Mouse (Mus musculus): Measurements from ENCODE around the gene Thada. TPM values are rescaled to one million over a fixed set of nuclear protein-coding genes. Genes with fewer than 3 reads are reported as not detected.
A peak's percentile ranks its signal among the peaks of the same experiment; 100 is the strongest.

Gene Thada
- polyA plus RNA-seq, 1 experiment from 2014 or later, result 1.6 TPM

DNA sequence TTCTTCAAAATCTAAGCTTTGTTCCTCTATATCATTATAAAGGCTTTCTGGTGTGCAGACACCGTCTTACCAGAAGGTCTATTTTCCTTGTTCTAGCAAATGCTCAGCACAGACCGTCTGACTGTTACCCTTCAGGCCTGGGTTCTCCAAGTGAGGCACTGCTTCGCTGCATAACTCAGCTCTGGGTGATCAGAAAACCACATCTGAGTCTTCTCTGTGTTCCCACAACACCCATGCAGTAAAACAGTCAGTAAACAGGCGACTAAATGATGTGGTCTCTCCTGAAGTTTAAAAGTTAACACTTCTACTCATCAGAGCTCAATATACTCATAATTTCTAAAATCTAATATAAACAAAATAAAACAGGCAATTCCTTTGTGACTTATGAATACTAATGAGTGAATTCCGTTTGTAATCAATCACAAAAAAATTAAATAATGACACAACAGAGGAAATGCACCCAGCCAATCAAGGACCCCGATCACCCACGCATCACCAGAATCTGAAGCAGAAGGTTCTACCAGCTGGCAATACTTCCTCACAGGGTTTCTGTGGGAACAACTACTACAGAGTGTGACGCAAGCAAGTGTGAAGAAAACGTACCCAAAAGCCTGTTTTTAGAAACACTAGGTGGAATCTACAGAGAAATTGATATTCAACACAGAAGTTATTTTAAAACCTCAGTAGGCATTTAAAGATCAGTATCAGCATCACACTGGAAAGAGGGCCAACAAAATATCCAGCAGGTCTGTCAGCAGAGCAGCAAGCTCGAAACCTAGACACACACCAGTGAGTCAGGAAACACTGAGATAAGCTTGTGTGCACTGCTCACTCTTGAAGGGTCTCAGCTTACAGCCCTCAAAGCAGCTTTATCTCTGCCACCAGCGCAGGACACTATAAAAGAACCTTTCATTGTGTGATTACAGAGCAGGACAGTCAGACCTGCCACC, 46.4 kb downstream of the Thada start:
- H3K9me3 ChIP-seq (ENCODE audit: control insufficient read depth, low read length), result no peaks in the 10 kb centered on the region
- H3K9ac ChIP-seq (ENCODE audit: low read length), result no peak overlapping the region
- 0 out of 2 replicates have a peak, but pooled peaks cover 2% of the 10 kb centered on the region for H3K4me1 ChIP-seq (replicated peaks; ENCODE audit: control insufficient read depth, insufficient read depth)
- H3K27me3 ChIP-seq (ENCODE audit: control insufficient read depth, insufficient read depth, low read length), result no peaks in the 10 kb centered on the region
- no peak for TF ChIP-seq EP300 (optimal IDR thresholded peaks at IDR 0.05)
- no peak; the same call in 1 of the 2 replicates for TF ChIP-seq CTCF (IDR thresholded peaks at IDR 0.05; ENCODE audit: low read depth)
- peak; percentile 25 for DNase-seq (ENCODE audit: low spot score)
- WGBS, result 45% methylated on average over 11 of the region's 11 CpGs
- H3K36me3 ChIP-seq (ENCODE audit: control insufficient read depth, insufficient read depth, low read length), result no peaks in the 10 kb centered on the region
- H3K27ac ChIP-seq (replicated peaks), result peak overlapping the region; percentile 45; the same call in 1 of the 2 replicates
- H3K4me3 ChIP-seq (ENCODE audit: low read depth, low read length), result no peak overlapping the region
- no peak overlapping the region for H3K4me2 ChIP-seq (replicated peaks; ENCODE audit: low read depth)
- ATAC-seq (ENCODE audit: low FRiP score, low TSS enrichment), result peak; percentile 68; the same call in 1 of the 2 replicates

- ATAC-seq (ENCODE audit: low FRiP score, low TSS enrichment) (no peak), DNase-seq (ENCODE audit: low spot score) (no peak)
- TF ChIP-seq EP300 (optimal IDR thresholded peaks at IDR 0.05), result no peak
- no peak for TF ChIP-seq CTCF (IDR thresholded peaks at IDR 0.05; ENCODE audit: low read depth)
- Histone ChIP-seq H3K27me3 (ENCODE audit: control insufficient read depth, insufficient read depth, low read length) (no peaks in the 10 kb centered on the region), H3K27ac (replicated peaks) (no peak overlapping the region), H3K9ac (ENCODE audit: low read length) (no peak overlapping the region), H3K4me1 (replicated peaks; ENCODE audit: control insufficient read depth, insufficient read depth) (0 out of 2 replicates have a peak, but pooled peaks cover 2% of the 10 kb centered on the region), H3K4me3 (ENCODE audit: low read depth, low read length) (no peak overlapping the region), H3K4me2 (replicated peaks; ENCODE audit: low read depth) (no peak overlapping the region), H3K9me3 (ENCODE audit: control insufficient read depth, low read length) (no peaks in the 10 kb centered on the region), H3K36me3 (ENCODE audit: control insufficient read depth, insufficient read depth, low read length) (no peaks in the 10 kb centered on the region)
- 70% methylated on average over 3 of the region's 3 CpGs for WGBS
These were observed 50.1 kb downstream of the Thada start for GRCm38 (mm10) chr17:84415936-84416335.

DNA sequence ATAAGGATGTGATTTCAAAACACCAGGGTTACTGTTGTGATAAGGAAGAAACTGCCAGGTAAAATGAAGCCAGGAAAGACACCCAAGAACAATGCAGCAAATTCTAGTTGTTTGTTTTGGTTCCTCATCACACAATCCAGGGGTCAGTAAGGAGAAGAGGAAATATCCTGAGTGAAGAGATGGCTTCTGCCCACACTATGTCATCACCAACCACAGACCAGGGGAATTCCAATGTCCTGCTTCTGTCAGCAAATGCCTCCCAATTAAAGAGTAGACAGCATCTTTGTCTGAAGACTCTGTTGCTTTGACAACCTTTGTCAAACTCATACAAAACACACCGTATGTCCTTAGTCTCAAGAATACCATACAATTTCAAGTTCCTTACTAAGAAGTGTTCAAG, 57.3 kb downstream of the Thada start:
- no peaks in the 10 kb centered on the region for H3K4me1 ChIP-seq (replicated peaks; ENCODE audit: control insufficient read depth, insufficient read depth)
- no peak for DNase-seq (ENCODE audit: low spot score)
- TF ChIP-seq EP300 (optimal IDR thresholded peaks at IDR 0.05), result no peak
- no peak for TF ChIP-seq CTCF (IDR thresholded peaks at IDR 0.05; ENCODE audit: low read depth)
- H3K4me3 ChIP-seq (ENCODE audit: low read depth, low read length), result no peak overlapping the region
- no peak overlapping the region for H3K27ac ChIP-seq (replicated peaks)
- H3K4me2 ChIP-seq (replicated peaks; ENCODE audit: low read depth), result no peak overlapping the region
- no peaks in the 10 kb centered on the region for H3K27me3 ChIP-seq (ENCODE audit: control insufficient read depth, insufficient read depth, low read length)
- no peaks in the 10 kb centered on the region for H3K9me3 ChIP-seq (ENCODE audit: control insufficient read depth, low read length)
- no peak overlapping the region for H3K9ac ChIP-seq (ENCODE audit: low read length)
- WGBS, result 86% methylated on average over 1 of the region's 1 CpGs
- no peak for ATAC-seq (ENCODE audit: low FRiP score, low TSS enrichment)
- no peaks in the 10 kb centered on the region for H3K36me3 ChIP-seq (ENCODE audit: control insufficient read depth, insufficient read depth, low read length)

DNA sequence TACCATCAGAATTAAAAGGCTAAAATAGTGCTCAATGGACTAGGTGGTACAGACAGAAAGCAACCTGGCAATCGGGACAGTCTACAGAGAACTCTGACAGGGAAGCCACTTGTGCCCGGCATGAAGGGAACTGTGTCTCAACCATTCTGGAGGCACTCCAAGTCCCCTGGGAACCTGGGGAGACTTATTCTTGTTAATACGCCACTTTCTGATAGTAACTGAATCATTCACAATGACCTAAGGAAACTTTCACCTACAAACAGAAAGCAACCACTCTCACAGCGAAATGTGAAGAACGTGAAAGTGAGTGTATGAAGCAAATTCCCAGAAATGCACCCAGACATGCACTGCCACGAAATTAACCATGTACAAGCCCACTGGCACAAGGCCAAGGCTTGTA, 60.4 kb downstream of the Thada start:
- DNase-seq (ENCODE audit: low spot score), result no peak
- no peak for ATAC-seq (ENCODE audit: low FRiP score, low TSS enrichment)
- WGBS, result 76% methylated on average over 6 of the region's 6 CpGs

DNA sequence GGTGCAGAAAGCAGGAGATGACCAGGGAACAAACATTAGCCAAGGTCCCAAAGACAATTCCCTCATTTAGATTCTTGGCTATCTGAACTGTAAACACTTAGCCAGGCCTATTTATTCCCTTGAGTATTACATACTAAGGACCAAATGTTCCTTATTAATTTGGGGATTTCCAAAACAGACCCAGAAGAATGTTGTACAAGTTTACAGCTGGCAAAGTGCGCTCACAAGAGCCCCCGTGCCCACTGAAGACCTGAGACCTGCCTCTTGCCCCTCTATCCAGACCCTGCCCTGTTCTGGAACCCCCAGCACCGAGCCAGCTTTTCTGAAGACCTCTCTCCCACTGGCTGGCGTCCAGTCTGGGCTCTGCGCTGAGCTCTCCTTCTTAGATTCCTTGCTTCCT, 64.2 kb downstream of the Thada start:
- Histone ChIP-seq H3K27me3 (ENCODE audit: control insufficient read depth, insufficient read depth, low read length) (no peaks in the 10 kb centered on the region), H3K4me2 (replicated peaks; ENCODE audit: low read depth) (no peak overlapping the region), H3K9ac (ENCODE audit: low read length) (no peak overlapping the region), H3K36me3 (ENCODE audit: control insufficient read depth, insufficient read depth, low read length) (no peaks in the 10 kb centered on the region), H3K27ac (replicated peaks) (no peak overlapping the region), H3K9me3 (ENCODE audit: control insufficient read depth, low read length) (no peaks in the 10 kb centered on the region), H3K4me1 (replicated peaks; ENCODE audit: control insufficient read depth, insufficient read depth) (no peaks in the 10 kb centered on the region), H3K4me3 (ENCODE audit: low read depth, low read length) (no peak overlapping the region)
- no peak for TF ChIP-seq EP300 (optimal IDR thresholded peaks at IDR 0.05)
- 69% methylated on average over 5 of the region's 5 CpGs for WGBS
- no peak for ATAC-seq (ENCODE audit: low FRiP score, low TSS enrichment)
- DNase-seq (ENCODE audit: low spot score), result no peak

More for the DNA sequence above, 60.4 kb downstream of the Thada start:
- H3K36me3 ChIP-seq (ENCODE audit: control insufficient read depth, insufficient read depth, low read length), result no peaks in the 10 kb centered on the region
- H3K9ac ChIP-seq (ENCODE audit: low read length), result no peak overlapping the region
- H3K4me3 ChIP-seq (ENCODE audit: low read depth, low read length), result no peak overlapping the region
- no peaks in the 10 kb centered on the region for H3K9me3 ChIP-seq (ENCODE audit: control insufficient read depth, low read length)
- H3K27me3 ChIP-seq (ENCODE audit: control insufficient read depth, insufficient read depth, low read length), result no peaks in the 10 kb centered on the region
- no peaks in the 10 kb centered on the region for H3K4me1 ChIP-seq (replicated peaks; ENCODE audit: control insufficient read depth, insufficient read depth)
- TF ChIP-seq CTCF (IDR thresholded peaks at IDR 0.05; ENCODE audit: low read depth), result no peak
- no peak for TF ChIP-seq EP300 (optimal IDR thresholded peaks at IDR 0.05)
- H3K4me2 ChIP-seq (replicated peaks; ENCODE audit: low read depth), result no peak overlapping the region
- no peak overlapping the region for H3K27ac ChIP-seq (replicated peaks)

- H3K36me3 ChIP-seq (ENCODE audit: control insufficient read depth, insufficient read depth, low read length), result no peaks in the 10 kb centered on the region
- H3K27ac ChIP-seq (replicated peaks), result 0 out of 2 replicates have a peak overlapping the region, but pooled peaks have one; percentile 35
- no peak overlapping the region for H3K4me3 ChIP-seq (ENCODE audit: low read depth, low read length)
- 62% methylated on average over 6 of the region's 6 CpGs for WGBS
- H3K4me2 ChIP-seq (replicated peaks; ENCODE audit: low read depth), result no peak overlapping the region
- H3K27me3 ChIP-seq (ENCODE audit: control insufficient read depth, insufficient read depth, low read length), result no peaks in the 10 kb centered on the region
- no peak for TF ChIP-seq EP300 (optimal IDR thresholded peaks at IDR 0.05)
- ATAC-seq (ENCODE audit: low FRiP score, low TSS enrichment) (no peak), DNase-seq (ENCODE audit: low spot score) (no peak)
- H3K9me3 ChIP-seq (ENCODE audit: control insufficient read depth, low read length), result no peaks in the 10 kb centered on the region
- no peaks in the 10 kb centered on the region for H3K4me1 ChIP-seq (replicated peaks; ENCODE audit: control insufficient read depth, insufficient read depth)
- H3K9ac ChIP-seq (ENCODE audit: low read length), result no peak overlapping the region
These were observed 66.6 kb downstream of the Thada start for GRCm38 (mm10) chr17:84399431-84399830.

All from stomach, postnatal 0 days (tissue).